Mouse (Mus musculus): Measurements from ENCODE around the gene Acy3.

GRCm38 (mm10) chr19:4023185-4023584, 36.8 kb downstream of the Acy3 start:
- no peak for TF ChIP-seq CTCF (IDR thresholded peaks at IDR 0.05 in 2 of 3, conservative IDR thresholded peaks at IDR 0.05 in 1 of 3; ENCODE audit: control insufficient read depth in 1 of 3, insufficient read depth in 1 of 3, low read depth in 2 of 3, low read length in 3 of 3, poor library complexity in 1 of 3, severe bottlenecking in 1 of 3)
- TF ChIP-seq ETS1 (IDR thresholded peaks at IDR 0.05; ENCODE audit: low read depth, low read length): no peak
- TF ChIP-seq ZMIZ1 (IDR thresholded peaks at IDR 0.05; ENCODE audit: low read depth, low read length): no peak
- TF ChIP-seq MAX (IDR thresholded peaks at IDR 0.05; ENCODE audit: low read length): no peak

Measured in MEL (cell line).